Comparison of ENCODE assay signal across 17 mouse cellular contexts in genomic region chr11:111699862-111700261, GRCm38 (mm10).
DNase-seq lines count a peak whose midpoint lies in the region.
"Had no signal": no experiment of that assay in that cellular context is flagged by ENCODE, and none has a peak within 500 bp of the region (broad histone marks: within the 10 kb centered on the region; RNA-seq: fewer than 3 reads in every experiment).

No protein-coding gene starts in this region.

- peak; percentile 46 for DNase-seq in layer of hippocampus, adult 11-12 months (ENCODE audit: low spot score)
- DNase-seq in layer of hippocampus, postnatal 25 days (ENCODE audit: extremely low spot score in 1 of 2, low spot score in 1 of 2): no peak
- DNase-seq in layer of hippocampus, adult 18-20 months (ENCODE audit: low spot score in 2 of 2): peak; percentile 21 to 72
- peak; percentile 4 to 18 for DNase-seq in left cerebral cortex, adult 18-20 months (ENCODE audit: low spot score in 2 of 2)
- DNase-seq in right cerebral cortex, postnatal 36 days (ENCODE audit: low spot score in 2 of 2): peak; percentile 5 to 33
- DNase-seq in kidney, postnatal 25 days: no peak
- DNase-seq in kidney, postnatal 14 days: no peak
- no peak for DNase-seq in cerebellum, adult 11-12 months
- DNase-seq: adrenal gland, postnatal 10 days; cerebellum, adult 9-11 months; embryo, embryonic 11 days; gastrocnemius, postnatal 14 days; heart, postnatal 10 days; kidney, adult 11 months; kidney, postnatal 10 days; liver, embryonic 13.5 days; spleen, adult 18-20 months had no signal

Comparison
In these comparisons a context has a peak if more than half of its experiments do, and no peak if none do; other contexts are left out.
1. DNase-seq: peak in layer of hippocampus, adult 11-12 months (single experiment), layer of hippocampus, adult 18-20 months (2 of 2), left cerebral cortex, adult 18-20 months (2 of 2) and right cerebral cortex, postnatal 36 days (2 of 2); none in layer of hippocampus, postnatal 25 days (0 of 2), kidney, postnatal 25 days (0 of 2), kidney, postnatal 14 days (single experiment) and cerebellum, adult 11-12 months (single experiment).